Mouse (Mus musculus): Measurements from ENCODE around the gene Dnpep.

GRCm38 (mm10) chr1:75363868-75364267 is 46.1 kb upstream of the Dnpep start:
- TF ChIP-seq POLR2A (IDR thresholded peaks at IDR 0.05; ENCODE audit: borderline replicate concordance, extremely low read depth, low read depth, low read length) (no peak), CTCF (IDR thresholded peaks at IDR 0.05; ENCODE audit: insufficient read depth, low read length) (no peak)

Measured in lung, adult 2 months (tissue).